Mouse (Mus musculus) R1 (cell line): Measurements from ENCODE around the gene Prl3c1.
"Not testable (repeated sequence)": the region's sequence is repeated elsewhere in the genome, so short reads cannot be mapped to it uniquely, and the experiment has no call there.

ENCODE experiments used
- DNase-seq: peaks from one replicate; pipeline ENCODE4 v3.0.0-alpha.2; 2018; ENCODE audit warnings: low read depth, low spot score

Gene Prl3c1

GRCm38 (mm10) chr13:27196359-27196758 lies at the start of gene Prl3c1:
Prl3c1 (plus strand) TSS chr13:27196659.
- DNase-seq = no peak

GRCm38 (mm10) chr13:27148264-27148663 lies 48.2 kb upstream of the Prl3c1 start:
- no peak for DNase-seq

- not testable (repeated sequence) for DNase-seq
These were observed 40.0 kb upstream of the Prl3c1 start, which contains the start of gene Prl3d3 for GRCm38 (mm10) chr13:27156490-27156889. Prl3d3 (plus strand) TSS chr13:27156790.

- no peak for DNase-seq
These were observed 45.1 kb downstream of the Prl3c1 start, which contains the start of gene Prl3b1 for GRCm38 (mm10) chr13:27241547-27241946. Prl3b1 (plus strand) TSS chr13:27241847.
